Mouse (Mus musculus) cerebellum, adult 9-10 months (tissue): ENCODE measurements around the gene Ski.

Experiments used
- DNase-seq: peaks from one replicate; pipeline ENCODE4 v3.0.0; 2022

The Ski gene

GRCm38 (mm10) chr4:155234371-155235310 lies 12.2 kb upstream of the Ski start:
- DNase-seq: no peak

DNA sequence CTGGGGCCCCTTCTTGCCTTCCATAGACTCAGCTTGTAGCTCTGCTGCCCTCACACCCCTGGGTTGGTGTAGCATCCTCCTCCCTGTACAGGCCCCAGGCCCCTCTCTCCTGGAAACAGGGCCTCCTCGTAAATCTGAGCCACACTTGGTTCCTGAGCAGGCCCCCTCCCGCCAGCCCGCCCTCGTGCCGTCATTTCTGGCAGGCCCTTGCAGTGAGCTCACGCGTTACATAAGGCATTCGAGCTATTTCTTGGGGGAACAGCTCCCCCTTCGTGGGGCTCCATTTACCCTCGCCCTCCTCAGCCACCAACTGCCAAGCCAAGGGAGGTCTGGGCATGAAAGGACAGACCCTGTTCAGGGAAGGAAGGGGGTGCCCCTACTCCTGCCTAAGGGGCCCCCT lies 11.5 kb upstream of the Ski start:
- peak; percentile 88 for DNase-seq

DNA sequence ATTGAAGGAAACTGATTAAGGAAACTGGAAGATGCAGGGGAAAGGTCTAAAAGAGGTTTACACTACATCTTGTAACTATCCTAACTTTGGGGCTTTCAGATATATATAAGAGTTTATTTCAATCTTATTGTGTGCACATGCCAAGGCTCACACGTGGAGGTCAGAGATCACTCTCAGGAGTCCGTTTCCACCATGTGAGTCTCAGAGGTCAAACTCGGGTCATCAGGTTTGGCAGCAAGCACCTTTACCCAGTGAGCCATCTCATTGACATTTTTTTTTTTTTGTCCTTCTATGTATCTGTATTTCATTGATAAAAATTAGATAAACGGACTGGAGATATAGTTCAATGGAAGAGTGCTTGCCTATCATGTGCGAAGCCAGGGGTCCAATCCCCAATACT lies 6.1 kb upstream of the Ski start:
- DNase-seq: no peak

DNA sequence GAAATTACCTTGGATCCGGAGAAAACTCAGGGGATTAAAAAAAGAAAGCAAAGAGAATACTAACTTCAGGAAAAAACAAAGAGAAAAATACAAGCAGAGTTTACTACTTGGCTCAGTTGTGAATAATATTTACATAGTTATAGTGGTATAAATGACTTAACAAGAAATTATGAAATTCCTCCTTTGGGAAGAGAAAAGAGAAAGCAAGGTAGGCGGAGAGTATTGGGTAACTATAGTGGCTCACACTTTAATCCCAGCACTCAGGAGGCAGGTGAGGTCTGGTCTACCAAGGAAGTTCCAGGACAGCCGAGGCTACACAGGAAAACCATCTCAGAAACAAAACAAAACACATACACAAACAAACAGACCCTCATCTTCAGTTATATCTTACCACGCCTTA lies 5.6 kb upstream of the Ski start:
- DNase-seq: no peak

DNA sequence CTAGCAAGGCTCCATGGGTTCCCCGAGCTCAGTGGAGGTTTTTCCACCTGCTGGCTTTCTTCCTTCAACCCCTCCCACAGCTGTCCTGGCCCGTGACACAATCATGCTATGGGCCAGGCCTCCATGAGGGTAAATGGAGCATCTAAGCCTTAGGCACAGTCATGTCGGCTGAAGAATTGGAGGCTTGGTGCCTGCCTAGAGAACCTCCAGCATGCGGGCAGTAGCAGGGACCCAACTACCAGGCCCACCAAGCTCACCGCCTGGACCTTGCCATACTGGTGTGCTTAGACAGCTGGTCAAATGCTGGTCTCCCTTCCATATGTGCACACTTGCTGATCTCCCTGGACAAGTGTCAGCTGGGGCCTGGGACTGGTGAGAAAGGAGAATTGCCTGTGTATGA lies 3.5 kb upstream of the Ski start:
- DNase-seq: no peak

DNA sequence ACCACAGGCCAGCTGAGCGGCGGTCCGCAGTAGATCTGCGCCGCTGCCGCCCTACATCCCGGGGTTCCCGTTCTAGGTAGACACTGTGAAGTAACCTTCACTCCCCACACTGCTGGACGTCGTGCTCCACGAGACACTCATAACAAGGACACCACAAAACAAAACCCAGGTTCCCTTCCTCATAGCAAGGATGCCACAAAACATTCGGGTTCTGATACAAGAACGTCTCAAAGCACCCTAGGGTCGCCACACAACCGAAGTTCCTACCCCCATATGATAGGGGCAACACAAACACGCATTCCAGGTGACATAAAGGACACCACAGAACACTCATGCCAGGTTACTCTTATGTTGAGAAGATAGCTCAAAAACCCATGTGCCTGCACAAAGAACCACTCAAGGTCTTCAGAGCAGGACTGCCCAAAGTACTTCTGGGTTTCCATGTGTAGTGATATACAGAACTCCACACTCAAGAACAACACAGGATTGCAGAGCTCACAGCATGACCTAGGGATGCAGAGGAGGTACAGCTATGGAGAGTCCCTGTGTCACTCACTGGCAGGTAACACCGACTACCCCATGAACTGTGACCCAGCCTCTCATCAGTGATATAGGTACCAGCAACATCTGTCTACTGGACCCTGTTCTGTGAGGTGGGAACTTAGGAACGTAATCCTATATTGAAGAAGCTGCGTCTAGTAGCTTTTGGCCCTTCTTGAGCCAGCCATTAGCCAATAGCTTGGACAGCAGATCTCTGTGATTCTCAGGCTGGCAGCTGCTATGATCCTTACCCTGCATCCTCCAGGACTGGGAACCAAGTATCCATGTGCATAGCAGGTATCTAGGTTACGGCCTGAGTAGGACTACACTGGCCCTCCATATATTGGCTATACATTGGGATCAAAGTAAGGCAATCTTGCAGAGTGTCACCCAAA lies 1.5 kb upstream of the Ski start:
- no peak for DNase-seq

DNA sequence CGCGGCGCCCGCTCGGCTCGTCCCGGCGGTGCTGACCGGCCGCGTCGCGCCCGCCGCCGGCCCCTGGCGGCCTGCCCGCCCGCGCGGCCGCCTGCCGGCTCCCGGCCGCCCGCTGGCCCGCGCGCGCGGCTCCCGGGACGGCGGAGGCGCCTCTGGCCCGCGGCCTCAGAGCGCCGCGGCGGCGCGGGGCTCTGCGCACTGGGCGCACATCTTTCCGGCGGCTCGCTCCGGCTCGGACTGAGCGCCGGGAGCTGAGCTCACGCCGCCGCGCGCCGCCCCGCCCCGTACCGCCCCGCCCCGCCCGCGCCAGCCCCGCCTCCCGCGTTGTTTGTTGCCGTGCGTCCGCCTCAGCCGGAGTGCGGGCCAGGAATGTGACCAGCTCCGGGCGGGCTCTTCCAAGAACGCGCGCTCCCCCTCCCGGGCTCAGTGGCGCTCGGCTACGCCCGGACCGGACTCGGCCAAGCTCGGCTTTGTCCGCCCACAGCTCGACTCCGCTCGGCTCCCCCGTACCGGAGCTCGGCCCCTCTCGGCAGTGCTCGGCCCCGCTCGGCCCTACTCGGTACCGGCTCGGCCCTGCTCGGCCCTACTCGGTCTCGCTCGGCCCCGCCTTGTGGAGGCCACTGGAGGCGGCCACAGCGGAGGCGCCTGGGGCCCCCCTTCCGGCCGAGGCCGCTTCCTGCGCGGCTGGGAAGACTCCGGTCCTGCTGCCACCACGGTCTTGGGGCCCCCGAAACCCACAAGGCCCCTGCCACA lies 625 bp upstream of the Ski start:
- peak; percentile 99 for DNase-seq

DNA sequence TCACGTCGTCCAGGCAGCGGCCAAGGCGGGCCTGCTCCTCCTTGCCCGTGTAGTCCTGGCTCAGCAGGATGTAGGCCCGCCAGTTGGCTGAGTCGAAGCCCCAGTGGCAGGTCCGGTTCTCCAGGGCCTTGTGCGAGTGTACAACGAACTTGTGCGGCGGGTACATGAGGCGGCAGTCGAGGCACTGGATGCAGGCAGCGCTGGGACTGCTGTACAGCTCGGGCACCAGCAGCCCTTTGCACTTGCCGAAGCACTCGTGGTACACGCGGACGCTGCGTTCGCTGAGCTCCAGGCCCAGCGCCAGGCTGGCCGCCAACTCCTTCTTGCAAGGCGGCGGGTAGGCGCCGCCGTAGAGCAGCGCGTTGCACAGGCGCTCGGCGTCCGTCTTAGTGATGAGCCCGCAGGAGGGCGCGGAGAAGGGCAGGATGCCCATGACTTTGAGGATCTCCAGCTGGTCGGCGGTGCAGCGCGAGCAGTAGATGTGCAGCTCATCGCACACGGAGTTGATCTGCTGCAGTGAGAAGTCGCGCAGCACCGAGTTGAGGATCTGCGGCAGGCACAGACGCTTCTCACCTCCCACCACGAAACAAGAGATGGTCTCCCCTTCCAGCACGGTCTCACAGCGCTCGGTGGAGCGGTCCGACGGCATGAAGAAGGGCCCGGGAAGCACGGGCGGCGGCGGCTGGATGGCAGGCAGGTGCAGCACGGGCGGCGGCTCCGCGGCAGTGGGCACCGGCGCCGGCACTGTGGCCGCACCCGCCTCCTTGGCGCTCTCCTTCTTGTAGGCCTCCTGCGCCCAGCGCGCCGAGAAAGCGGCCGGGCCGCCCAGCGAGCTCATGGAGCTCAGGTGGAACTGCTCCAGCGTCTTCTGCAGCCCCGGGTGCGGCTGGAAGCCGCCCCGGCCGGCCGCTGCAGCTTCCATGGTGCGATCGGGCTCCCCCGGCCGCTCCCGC lies 517 bp downstream of the Ski start:
- peak; percentile 84 for DNase-seq

GRCm38 (mm10) chr4:155221106-155221505 lies 1.3 kb downstream of the Ski start:
- DNase-seq: no peak

DNA sequence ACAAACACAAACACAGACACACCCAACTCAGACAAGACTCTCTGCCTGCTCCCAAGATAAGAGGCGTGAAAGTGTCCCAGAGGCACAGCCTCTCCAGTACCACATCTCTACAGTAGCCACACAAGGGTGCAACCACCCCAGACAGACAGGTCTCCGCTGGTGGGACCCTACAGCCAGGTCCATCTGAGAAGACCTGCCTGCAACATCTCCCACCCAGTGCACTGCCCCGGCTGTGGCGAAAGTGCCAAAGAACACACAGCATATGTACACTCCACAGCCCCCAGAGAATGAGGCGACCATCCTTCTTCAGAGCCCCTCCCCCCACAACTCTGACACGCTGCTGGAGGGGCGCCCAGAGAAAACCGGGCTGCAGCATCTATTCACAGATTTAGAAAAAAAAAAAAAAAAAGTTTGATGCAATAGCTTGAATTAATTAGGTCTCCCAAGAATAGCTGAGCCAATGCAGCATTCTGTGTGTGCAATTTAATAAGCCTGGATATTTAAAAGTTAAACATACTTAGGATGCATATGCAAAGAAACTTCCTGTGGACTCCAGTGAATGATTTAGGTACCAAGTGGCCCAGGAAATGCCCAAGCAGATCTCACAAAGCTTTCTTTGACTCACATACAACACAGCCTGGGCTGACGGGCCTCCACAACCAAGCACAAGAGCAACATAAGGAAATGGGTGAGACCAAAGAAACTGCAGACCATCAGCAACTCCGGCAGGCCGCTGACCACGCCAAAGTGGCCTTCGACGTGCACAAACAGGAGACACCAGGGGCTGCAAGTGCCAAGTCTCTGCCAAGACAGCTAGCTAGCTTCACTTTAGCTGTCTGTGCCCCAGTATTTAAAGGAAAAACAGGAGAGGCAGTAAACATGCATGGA lies 1.9 kb downstream of the Ski start:
- no peak for DNase-seq

DNA sequence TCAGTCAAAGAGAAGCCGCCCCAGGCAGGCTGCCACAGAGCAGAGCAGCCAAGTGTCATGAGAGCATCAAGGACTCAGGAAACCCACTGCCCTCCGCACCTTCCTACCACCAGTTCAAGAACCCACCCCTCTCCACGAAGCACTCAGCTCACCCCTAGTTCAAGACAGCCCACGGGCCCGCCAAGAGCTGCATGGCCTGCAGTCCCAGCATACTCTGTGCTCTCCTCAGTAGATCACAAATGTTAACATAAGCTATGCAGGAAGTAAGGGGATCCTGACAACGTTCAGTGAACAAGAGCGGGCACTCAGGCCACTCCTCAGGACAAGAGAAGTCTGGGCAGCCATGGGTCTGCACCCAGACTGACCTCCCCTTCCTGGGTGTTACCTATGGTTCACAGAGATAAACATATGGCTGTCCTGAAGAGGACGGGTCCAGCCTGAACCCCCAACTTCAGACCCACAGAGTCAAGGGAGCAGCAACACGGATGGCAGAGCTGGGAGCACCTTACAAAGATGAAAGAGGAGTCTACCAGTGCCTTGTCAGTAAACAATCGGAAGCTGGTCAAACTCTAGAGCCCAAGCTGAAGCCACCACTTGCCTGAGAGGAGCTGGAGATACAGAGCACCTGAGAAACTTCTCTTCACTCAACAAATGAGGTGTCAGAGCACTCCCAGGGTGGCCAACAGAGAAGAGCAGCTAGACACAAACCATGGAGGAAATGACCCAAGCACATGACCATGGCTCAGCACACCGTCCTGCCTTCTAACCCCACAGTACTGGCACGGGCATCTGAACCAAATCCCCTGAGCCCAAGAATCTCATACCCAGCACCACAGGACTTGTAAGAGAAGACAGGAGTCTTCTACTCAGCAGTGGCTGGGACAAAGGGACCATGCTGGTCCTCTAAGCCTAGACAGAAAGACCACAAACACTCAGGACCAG lies 2.9 kb downstream of the Ski start:
- DNase-seq: no peak

GRCm38 (mm10) chr4:155218104-155218732 lies 4.2 kb downstream of the Ski start:
- DNase-seq: no peak

- no peak for DNase-seq
These were observed 4.9 kb downstream of the Ski start for GRCm38 (mm10) chr4:155217241-155218103.

DNA sequence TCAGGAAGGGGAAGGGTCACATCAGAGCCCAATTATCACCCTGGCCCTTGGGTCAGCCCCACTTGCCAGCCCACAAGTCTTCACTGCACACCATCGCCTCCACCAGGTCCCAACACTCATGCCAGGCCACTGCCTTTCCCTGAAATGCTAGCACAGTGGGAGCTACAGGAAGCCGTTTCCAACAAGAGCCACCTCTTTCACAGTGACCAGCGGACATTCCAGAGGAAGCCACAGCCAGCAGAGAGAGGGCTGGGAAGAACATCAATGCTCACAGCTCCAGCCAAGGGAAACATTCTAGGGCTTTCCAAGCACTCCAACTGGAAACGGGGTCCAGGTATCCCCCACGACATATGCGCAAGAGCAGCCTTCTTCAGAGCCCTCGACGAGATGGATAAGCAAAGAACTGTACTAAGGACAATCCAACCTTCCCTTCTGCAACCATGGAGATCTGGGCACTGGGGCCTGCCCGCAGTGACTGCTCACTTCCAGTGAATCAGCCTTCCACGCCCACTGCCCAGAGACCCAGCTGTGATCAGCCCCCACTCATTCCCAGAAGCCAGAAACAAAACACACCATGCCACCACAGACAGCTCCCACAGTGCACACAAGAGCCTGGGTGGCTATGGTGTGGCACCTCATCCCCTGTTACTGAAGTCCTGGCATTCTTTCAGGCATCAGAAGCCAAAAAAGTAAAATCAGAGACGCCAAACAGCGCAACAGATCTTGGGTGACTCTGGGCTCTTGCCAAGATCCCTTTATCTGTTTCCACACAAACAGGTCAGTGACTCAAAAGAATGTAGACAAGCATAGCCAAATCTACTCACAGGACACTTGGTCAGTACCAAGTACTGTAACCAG lies 6.4 kb downstream of the Ski start:
- no peak for DNase-seq

- no peak for DNase-seq
These were observed 7.2 kb downstream of the Ski start for GRCm38 (mm10) chr4:155215203-155215602.

DNA sequence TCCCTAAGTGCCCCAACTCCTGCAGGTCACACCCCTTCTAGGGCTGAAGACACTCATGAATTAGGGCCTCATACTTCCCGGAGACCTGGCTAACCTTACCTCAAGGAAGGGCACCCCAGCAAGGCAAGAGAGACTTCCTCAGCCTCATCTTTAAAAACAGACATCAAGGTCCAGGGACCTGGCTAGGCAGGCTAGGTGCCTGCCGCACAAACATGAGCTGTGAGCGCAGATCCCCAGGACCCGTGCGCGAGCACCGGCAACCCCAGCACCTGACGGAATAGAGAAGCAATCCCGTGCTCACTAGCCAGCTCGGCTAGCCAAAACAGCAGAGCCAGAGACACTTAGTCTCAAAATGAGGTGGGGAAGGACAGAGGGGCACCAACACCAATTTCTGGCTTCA lies 7.6 kb downstream of the Ski start:
- no peak for DNase-seq

- no peak for DNase-seq
These were observed 8.2 kb downstream of the Ski start for GRCm38 (mm10) chr4:155214188-155214587.
